Mouse (Mus musculus) gastrocnemius, postnatal 36 days (tissue): ENCODE results near the gene Spag5. TPM values are rescaled to one million over a fixed set of nuclear protein-coding genes. Genes with fewer than 3 reads are reported as not detected.

Experiments used
- DNase-seq, 2 experiments: peaks; one replicate each; pipeline ENCODE4 v3.0.0; 2022
- intact Hi-C: fragments of 180-260 bp; cut with DNase I; formaldehyde crosslinking; loops from one replicate; pipeline ENCODE4 v1.15.1; 2025
- total RNA-seq, 2 experiments: library from RNA; stranded (reverse); gene quantifications; 2 replicates each; pipeline ENCODE4 v1.2.3; 2021

The Spag5 gene
- total RNA-seq, 2 experiments from 2014 or later, result 2.4 to 4.1 TPM

DNA sequence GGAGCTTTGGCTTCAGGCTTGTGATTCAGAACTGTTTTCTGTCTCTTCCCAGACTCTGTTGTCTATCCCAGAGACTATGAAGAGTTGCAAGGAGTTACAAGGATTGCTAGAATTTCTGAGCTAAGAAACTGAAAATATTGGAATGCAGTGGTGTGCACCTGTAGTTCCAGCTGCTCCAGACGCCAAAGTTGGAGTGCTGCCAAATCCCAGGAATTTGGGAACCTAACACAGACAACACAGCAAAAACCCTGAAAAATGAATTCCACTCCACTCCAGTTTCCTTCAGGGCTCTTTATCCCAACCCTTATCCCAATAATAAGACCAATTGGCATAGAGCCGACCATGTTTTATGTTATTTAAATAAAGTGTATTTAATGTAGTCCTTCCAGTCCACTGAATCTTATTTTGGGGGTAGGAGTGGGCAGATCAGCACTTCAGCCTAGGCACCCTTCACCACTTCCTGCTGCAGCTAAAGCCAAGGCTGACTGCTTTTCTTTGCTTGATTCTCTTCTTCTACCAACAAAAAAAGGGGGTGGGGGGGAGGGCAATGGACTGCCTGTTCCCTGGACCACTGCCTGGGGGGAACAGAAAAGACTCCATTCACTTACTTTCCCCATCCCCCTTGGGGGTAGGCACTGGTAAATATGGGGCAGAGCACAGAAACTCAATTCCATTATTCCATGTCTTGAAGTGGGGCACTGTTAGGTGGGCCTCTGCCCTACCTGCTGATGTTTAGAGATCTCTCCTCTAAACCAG lies 20.9 kb downstream of the Spag5 start:
- intact Hi-C loops, result no loop called here
- DNase-seq, result no peak

DNA sequence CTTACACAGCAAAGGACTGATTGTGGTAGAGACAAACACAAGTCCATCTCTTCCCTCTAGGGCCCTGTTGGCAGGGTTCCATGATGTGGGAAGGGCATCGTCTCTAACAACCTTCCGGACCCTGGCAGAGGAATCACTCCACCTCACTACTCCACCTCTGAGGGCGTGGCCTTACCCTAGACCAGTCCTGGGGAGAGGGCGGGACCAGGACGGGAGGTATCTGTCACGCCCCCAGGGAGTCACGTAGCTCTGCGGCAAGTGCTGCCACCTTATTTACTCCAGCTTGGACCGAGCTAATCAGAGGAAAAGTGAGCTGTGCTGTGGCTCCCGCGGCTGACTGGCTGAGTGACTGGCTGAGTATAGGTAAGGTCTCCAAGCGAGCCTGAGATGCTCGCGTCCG lies 21.5 kb downstream of the Spag5 start, which contains the start of gene Aldoc:
Gene Aldoc, plus strand, starts transcription at position 109 of the 400 bp plus-strand sequence.
- DNase-seq, result peak in 1 of 2 experiments; percentile 54
- intact Hi-C loops, result no loop called here

DNA sequence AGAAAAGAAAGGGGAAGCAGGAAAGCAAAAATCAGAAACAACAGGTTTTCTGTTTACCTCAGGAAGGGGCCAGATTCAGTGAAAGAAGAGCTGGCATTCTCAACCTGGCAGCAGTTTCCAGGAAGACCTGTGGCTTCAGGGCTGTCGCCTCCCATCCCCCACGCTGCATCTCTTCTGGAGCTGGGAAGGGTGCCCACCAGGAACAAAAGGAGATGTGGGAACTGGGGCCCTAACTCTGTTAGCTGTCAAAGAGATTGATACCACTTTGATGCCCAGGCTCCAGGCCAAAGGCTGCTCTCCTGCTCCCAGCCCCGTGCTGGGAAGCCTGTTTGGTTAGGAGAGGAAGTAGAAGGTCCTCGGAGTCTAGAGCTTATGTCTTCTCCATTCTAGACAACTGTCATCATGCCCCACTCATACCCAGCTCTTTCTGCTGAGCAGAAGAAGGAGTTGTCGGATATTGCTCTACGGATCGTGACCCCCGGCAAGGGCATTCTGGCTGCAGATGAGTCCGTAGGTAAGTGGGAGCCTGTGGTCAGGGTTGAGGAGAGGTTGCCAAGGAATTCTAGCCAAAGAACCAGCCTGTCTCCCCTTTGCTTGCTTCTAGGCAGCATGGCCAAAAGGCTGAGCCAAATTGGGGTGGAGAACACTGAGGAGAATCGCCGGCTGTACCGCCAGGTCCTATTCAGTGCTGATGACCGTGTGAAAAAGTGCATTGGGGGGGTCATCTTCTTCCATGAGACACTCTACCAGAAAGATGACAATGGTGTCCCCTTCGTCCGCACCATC lies 22.9 kb downstream of the Spag5 start:
- intact Hi-C loops, result loop anchor here (2.0 kb wide), 1 partner anchor 21 kb away; no protein-coding TSS in a partner anchor
- no peak for DNase-seq

DNA sequence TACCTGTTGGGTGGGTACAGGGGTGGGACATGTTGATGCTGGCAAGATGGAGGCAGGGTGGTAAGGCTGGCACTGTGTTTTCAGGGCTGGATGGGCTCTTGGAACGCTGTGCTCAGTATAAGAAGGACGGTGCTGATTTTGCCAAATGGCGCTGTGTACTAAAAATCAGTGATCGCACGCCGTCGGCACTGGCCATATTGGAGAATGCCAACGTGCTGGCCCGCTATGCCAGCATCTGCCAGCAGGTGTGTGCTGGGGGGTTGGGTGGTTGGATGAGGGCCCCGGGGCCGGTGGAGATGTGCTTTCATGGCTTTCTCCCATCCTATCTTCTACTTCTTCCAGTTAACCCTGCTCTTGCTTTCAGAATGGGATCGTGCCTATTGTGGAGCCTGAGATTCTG lies 23.6 kb downstream of the Spag5 start:
- intact Hi-C loops, result loop anchor here (2.0 kb wide), 1 partner anchor 22 kb away; no protein-coding TSS in a partner anchor

DNA sequence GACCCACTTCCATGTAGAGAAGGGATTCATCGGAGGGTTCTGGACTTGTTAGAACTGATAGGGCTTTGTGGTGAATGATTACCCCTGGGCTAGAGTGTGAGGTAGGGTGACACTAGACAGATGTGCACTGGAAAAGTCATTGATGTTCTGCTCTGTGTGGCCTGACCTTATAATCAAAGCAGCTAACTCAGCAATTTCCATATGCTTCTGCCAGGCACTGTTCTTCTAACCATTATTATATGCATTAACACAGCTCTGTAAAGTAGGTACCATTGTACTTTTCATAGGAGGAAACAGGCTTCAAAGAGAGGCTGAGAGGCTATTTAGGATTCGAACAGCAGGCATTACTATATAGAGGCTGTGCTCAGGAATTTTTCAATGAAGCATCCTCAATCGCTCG lies 25.9 kb downstream of the Spag5 start:
- intact Hi-C loops, result no loop called here
- DNase-seq, result no peak

More for the DNA sequence above, 23.6 kb downstream of the Spag5 start:
- no peak for DNase-seq

DNA sequence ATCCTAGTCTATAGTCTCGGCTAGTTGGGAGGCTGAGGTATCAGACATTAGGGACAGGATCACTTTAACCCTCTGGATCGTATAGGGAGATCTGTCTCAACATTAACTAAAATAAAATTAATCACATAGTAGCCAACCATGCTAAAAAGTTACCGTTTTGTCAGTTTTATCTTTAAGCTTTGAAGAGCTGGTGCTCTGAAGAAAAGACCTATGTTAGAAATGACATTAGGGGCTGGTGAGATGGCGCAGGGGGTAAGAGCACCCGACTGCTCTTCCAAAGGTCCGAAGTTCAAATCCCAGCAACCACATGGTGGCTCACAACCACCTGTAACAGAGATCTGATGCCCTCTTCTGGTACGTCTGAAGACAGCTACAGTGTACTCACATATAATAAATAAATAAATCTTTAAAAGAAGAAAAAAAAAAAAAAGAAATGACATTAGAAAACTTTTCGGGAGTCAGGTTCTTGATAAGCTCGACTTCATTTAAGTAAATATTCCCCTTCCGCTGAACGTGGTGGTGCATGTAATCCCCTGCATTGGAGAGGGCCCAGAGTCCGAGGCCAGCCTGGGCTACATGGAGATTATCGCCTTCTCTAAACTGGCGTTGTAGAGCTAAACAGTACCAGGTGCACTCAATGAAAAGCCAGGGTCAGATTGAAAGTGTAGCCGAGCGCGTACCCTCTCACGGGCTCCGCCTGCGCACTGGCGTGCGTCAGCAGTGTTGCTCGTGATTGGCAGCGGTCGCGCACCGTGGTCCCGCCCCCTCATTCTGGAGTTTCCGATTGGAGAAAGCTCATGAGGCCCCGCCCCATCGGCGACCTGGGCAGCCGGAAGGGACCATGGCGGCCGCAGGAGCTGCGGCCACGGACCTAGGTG lies 26.5 kb downstream of the Spag5 start, which contains the start of gene Pigs:
Gene Pigs, plus strand, starts transcription at position 782 of the 878 bp plus-strand sequence.
- DNase-seq, result peak; percentile 92 to 97

DNA sequence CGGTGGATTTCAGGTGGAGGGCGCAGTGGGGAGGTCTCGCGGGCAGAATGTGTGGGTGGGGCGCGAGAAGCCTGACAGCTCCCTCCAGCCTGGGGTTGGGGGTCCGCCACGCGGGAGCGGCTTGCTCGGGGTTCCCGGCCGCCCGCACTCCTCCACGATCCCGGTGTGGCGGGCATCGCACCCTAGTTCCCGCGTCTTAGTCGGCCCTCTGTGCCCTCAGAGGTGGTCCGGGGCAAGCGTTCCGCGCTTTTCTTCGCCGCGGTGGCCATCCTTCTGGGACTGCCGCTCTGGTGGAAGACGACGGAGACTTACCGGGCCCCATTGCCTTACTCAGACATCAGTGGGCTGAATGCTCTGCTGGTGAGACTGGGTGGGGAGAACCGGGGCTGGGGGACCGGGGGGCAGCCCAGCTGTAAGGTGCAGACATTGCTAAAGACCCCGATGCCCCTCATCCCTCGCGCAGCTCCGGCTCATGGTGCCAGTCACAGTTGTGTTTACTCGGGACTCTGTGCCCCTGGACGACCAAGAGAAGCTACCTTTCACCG lies 27.3 kb downstream of the Spag5 start:
- intact Hi-C loops, result no loop called here
- no peak for DNase-seq

More for the DNA sequence above, 26.5 kb downstream of the Spag5 start, which contains the start of gene Pigs:
- intact Hi-C loops, result no loop called here

DNA sequence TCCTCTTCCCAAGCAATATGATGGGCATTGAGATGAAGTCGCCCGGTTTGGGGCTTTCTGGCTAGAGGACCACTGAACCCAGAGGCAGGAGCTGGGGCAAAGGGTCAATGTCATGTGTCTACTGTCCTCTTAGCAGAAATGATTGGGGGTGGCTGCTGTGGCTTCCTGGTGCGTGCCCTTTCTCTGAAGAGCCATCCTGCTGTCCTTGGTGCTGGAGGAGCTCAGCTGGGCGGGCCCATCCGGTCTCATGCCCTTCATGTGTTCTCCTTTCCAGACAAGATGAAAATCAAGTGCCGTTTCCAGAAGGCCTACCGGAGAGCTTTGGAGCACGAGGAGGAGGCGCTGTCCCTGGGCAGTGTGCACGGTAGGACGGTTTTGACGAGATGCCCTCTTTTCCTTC lies 31.3 kb downstream of the Spag5 start:
- DNase-seq, result no peak
- intact Hi-C loops, result no loop called here

DNA sequence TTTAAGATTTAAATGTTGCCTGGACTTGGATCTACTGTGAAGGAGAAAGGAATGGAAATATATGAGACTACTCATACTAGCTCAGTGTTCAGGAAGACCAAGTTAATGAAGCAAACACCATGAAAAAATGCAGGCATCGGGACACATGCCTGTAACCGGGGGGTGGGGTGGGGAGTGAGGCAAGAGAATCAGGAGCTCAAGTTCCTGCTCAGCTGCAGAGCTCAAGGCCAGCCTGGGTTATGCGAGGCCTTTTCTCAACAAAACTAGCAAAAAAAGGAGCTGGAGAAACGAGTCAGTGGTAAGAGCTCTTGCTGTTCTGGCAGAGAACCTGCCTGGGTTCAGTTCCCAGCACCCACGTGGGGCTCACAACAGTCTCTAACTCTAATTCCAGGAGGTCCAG lies 32.7 kb downstream of the Spag5 start:
- no peak for DNase-seq
- intact Hi-C loops, result no loop called here

DNA sequence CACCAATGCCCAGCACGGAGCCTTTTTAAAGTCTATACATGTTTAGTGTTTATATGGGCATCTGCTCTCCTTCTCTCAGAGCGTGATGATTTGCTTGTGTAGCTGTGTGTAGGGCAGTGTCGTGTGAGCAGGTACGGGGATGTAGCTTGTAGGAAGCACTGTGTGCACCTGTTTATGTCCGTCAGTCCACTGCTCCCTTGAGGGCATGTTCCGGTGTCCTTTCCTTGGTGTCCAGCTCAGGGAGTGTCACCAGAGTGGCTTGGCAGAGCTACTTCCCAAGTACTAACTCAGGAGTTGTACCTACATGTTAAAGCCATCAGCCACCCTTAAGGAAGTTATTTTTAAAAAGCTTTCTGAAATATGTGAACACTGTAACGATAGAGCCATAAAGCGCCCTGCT lies 35.7 kb downstream of the Spag5 start:
- intact Hi-C loops, result no loop called here
- DNase-seq, result no peak

DNA sequence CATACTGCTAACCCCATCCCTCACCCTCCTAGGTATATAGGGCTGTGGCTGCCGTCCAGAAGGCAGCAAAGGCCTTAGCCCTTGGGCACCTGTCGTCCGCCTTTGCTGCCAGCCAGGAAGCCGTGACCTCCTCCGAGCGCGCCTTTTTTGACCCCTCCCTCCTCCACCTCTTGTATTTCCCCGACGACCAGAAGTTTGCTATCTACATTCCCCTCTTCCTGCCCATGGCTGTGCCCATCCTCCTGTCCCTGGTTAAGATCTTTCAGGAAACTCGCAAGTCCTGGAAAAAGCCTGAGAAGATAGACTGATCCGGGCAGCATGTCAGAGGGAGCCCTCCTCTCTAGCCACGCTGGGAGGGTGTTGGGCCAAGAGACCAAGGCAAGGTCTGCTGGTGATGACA lies 40.4 kb downstream of the Spag5 start:
- intact Hi-C loops, result no loop called here

DNA sequence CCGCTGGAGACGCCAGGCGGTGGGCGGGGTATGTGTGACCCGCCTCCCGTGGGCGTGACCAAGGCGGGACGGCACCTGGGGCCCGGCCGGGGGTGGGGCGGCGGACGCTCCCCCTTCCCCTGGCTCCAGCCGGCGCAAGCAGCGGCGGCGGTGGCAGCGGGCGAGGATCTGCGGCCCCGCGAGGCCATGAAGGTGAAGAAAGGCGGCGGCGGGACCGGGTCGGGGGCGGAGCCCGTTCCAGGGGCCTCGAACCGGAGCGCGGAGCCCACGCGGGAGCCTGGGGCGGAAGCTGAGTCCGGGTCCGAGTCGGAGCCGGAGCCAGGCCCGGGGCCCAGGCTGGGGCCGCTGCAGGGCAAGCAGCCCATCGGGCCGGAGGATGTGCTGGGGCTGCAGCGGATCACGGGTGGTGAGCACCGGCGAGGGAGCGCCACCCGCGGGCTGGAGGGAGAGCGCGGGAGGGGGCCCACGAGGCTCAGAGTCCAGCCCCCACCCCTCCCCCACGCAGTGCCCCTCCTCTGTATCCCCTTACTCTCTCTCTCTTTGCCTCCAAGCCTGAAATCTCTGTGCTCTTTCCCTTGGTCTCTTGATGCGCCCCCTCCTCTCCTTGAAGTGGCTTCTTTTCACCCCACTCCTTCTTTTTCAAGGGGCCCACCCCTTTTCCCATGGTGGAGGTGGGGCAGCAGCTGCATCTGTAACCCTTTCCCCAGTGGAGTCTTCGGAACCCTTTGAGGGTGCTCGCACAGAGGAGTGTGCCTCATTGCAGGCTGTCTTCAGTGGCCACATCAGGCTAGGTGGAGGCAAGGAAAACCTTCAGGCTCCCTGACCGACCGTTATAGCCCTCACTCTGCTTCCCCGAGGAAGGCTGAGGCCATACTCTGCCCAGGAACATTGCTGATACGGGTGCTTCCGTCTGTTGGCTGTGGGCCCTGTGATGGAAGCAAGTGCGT lies 42.3 kb downstream of the Spag5 start, which contains the start of gene Unc119:
Gene Unc119, plus strand, starts transcription at position 102 of the 947 bp plus-strand sequence.
- peak; percentile 62 to 63 for DNase-seq
- intact Hi-C loops, result loop anchor here (2.0 kb wide), 1 partner anchor 79 kb away; no protein-coding TSS in a partner anchor

More for the DNA sequence above, 40.4 kb downstream of the Spag5 start:
- DNase-seq, result no peak

DNA sequence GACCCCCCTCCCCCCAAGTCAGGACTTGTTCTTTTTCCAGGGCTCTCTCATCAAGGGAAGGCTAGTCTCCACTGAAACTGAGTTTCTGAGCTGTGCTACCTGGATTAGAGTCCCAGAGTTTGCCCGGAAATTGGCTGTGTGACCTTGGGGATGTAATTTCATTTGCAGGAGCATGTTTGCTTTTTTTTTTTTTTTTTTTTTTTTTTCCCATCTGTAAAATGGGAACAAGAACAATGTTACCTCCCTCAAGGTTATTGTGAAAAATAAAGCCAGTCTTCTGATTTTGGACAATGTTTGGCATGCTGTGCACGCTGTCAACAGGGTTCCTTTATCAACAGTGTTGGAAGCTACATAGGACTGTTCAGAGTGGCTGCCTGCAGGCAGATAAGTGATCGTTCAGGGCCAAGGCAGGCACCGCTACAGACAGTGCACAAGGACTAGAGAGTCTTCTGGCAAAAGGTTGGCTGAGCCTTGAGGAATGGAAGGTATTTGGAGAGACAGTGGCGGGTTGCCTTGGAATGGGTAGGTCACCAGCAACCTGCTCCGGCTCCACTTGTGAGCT lies 43.1 kb downstream of the Spag5 start:
- DNase-seq, result no peak
- intact Hi-C loops, result loop anchor here (2.0 kb wide), 1 partner anchor 80 kb away; no protein-coding TSS in a partner anchor

DNA sequence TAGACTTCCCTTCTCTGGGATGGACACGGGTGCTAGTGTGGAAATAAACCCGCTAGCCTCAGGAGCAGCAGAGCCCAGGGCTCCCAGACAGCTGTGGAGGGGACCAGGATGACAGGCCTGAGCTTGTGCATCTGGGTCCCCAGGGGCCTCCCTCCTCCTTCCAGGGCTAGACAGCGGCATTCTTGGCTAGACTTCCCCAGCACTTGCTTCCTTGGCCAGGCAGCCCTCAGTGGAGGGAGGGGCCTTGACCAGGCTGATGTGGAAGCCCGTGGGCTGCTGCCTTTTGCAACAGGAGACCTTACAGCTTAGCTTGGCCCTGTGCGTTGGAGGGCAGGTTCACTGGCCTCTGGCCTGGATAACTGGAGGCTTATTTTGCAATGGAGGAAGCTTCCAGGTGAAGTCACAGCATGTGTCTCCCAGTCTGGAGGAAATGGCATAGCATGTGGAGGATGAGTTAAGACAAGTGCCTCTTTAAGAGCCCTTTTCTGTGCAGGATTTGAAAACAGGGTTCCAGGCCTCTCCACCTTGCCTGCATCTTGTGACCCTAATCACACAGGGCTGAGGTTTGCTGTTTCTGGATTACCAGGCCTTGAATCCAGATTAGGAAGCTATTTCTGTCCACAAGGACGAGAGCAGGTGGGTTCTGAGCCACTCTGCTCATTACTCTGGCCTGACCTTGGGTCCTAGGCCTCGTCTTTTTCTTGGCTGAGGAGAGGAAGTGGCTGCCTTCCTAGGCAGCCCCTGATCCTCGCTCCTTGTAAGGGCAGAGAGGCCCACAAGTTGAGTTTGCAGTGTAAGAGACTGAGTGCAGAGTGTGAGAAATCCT lies 43.8 kb downstream of the Spag5 start:
- intact Hi-C loops, result loop anchor here (2.0 kb wide), 1 partner anchor 80 kb away; no protein-coding TSS in a partner anchor
- peak; percentile 64 to 66 for DNase-seq

DNA sequence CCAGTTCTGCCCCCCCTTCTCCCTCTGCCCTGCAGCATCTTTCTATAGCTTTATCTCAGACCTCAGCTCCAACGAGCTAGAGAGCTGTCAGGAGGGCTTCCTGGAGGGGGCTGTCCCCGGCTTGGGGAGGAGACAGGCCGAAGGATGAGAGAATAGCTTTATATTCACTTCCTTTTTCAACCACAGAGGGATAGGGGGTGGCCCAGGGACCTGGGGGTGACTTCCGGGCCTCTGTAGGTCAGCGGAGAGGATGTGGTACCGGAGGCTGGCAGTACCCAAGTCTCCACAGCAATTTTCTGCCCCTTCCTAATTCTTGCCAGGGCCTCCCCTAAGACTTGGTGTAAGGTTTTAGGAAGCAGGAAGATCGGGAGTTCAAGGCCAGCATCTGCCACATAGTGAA lies 44.5 kb downstream of the Spag5 start:
- intact Hi-C loops, result loop anchor here (2.0 kb wide), 1 partner anchor 81 kb away; no protein-coding TSS in a partner anchor
- no peak for DNase-seq

DNA sequence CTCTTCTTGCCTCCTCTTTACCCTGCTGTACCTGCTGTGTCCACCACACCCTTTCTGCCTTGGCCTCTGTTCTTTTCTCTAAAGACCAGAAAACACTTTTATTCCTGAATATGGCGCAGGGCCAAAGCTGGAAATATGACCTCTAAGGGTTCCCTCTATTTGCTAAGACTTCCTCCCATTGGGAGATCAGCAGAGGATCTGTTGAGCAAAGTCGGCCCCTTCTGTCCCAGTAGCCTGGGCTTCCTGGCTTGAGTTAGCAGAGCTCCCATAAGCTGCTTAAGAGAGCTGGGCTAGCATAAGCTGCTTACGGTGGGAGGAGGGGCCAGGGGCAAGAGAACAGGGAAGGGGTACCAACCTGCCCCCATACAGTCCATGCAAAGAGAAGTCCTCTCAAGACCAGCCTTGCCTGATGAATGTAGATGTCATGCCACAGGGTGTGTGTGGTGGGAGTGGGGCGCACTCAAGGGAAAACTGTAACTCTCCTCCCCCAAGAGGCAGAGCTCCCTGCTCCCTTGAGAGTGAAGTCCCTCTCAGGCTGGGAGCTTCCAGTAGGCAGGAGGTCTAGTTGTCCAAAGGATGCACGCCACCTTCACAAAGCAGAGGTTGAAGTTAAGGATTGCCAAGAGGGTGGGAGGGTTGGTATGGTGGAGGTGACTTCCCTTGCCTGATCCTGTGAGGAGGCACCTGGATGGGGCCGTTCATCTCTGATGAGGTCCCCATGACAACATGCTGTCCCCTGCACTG lies 45.2 kb downstream of the Spag5 start:
- intact Hi-C loops, result no loop called here

More for the DNA sequence above, 45.2 kb downstream of the Spag5 start:
- DNase-seq, result no peak
